Mouse (Mus musculus) lung, adult 18-20 months (tissue): ENCODE measurements at regions not wholly inside any gene's neighbourhood (a gene's known extent, or its start where the extent isn't known, plus 50 kb on each side); places are given as distances from the start of the nearest gene placed in this dataset.
A peak's percentile ranks its signal among the peaks of the same experiment; 100 is the strongest.

Source experiments
- DNase-seq, 2 experiments: peaks; one replicate each; pipeline ENCODE4 v3.0.0; 2022; ENCODE audit warnings: mixed read lengths in 2 of 2

- DNase-seq = no peak
These were observed 192.6 kb downstream of the Rybp start for GRCm38 (mm10) chr6:100094653-100095217.

- DNase-seq = no peak
These were observed 194.4 kb downstream of the Rybp start for GRCm38 (mm10) chr6:100092870-100093269.

GRCm38 (mm10) chr6:100091815-100092214, 195.5 kb downstream of the Rybp start:
- no peak for DNase-seq

- no peak for DNase-seq
These were observed 198.7 kb downstream of the Rybp start for GRCm38 (mm10) chr6:100088576-100088975.

- DNase-seq = no peak
These were observed 200.5 kb downstream of the Rybp start for GRCm38 (mm10) chr6:100086807-100087206.

- no peak for DNase-seq
These were observed 201.3 kb downstream of the Rybp start for GRCm38 (mm10) chr6:100085981-100086380.

- no peak for DNase-seq
These were observed 203.3 kb downstream of the Rybp start for GRCm38 (mm10) chr6:100083868-100084477.

- no peak for DNase-seq
These were observed 204.2 kb downstream of the Rybp start for GRCm38 (mm10) chr6:100083127-100083526.

- DNase-seq = peak; percentile 58 to 71
These were observed 212.5 kb downstream of the Rybp start for GRCm38 (mm10) chr6:100074672-100075335.

- DNase-seq = no peak
These were observed 214.9 kb downstream of the Rybp start for GRCm38 (mm10) chr6:100072261-100072968.

- DNase-seq = peak; percentile 46 to 65
These were observed 218.1 kb downstream of the Rybp start for GRCm38 (mm10) chr6:100069151-100069550.

GRCm38 (mm10) chr6:100067273-100067672, 220.0 kb downstream of the Rybp start:
- no peak for DNase-seq

- no peak for DNase-seq
These were observed 221.7 kb downstream of the Rybp start for GRCm38 (mm10) chr6:100065586-100065985.

GRCm38 (mm10) chr6:100062961-100063360, 224.3 kb downstream of the Rybp start:
- peak; percentile 32 to 65 for DNase-seq

GRCm38 (mm10) chr6:100059803-100060202, 227.5 kb downstream of the Rybp start:
- peak; percentile 54 to 55 for DNase-seq

- DNase-seq = no peak
These were observed 231.3 kb downstream of the Rybp start for GRCm38 (mm10) chr6:100055980-100056379.

- DNase-seq = no peak
These were observed 234.1 kb downstream of the Rybp start for GRCm38 (mm10) chr6:100052955-100053795.

GRCm38 (mm10) chr6:100052406-100052805, 234.9 kb downstream of the Rybp start:
- no peak for DNase-seq

GRCm38 (mm10) chr6:100049036-100049435, 238.2 kb downstream of the Rybp start:
- no peak for DNase-seq

- no peak for DNase-seq
These were observed 240.9 kb downstream of the Rybp start for GRCm38 (mm10) chr6:100046186-100046990.

- DNase-seq = no peak
These were observed 242.2 kb downstream of the Rybp start for GRCm38 (mm10) chr6:100045109-100045508.

- DNase-seq = no peak
These were observed 246.1 kb downstream of the Rybp start for GRCm38 (mm10) chr6:100041161-100041560.
